Mouse (Mus musculus) heart, postnatal 4 days (tissue): ENCODE measurements around the gene Alyref. TPM values are rescaled to one million over a fixed set of nuclear protein-coding genes. Genes with fewer than 3 reads are reported as not detected.

Source experiments
- microRNA-seq, 2 experiments: library from miRNA; unstranded; fragments of <30 nt; microRNA quantifications; one replicate each; pipeline ENCODE4 v1.2.0; 2021 to 2022
- total RNA-seq, 2 experiments: library from RNA; stranded (reverse); gene quantifications; 2 replicates each; pipeline ENCODE4 v1.2.3; 2021

The Alyref gene
- total RNA-seq, 2 experiments from 2014 or later = 134 TPM

Small RNA genes within 50 kb of the gene (microRNA-seq; reads per million reads assigned to microRNA genes)
- 0.20 to 0.69 reads per million in 2 experiments for gene Mir6936

Other genes with a start within 250 kb of the Alyref start
- gene Actg1, start 249.8 kb downstream of the Alyref start, total RNA-seq = 1,000 to 10,000 TPM in 1 of 2 experiments, 100 to 1,000 TPM in 1; 930 to 1,002 TPM
- gene Fscn2, start 236.8 kb downstream of the Alyref start, total RNA-seq = under 1 TPM in 1 of 2 experiments, not detected in 1; 0.34 TPM
- gene Faap100, start 219.6 kb downstream of the Alyref start, total RNA-seq = 10 to 100 TPM; 31.4 to 34.4 TPM
- 10 to 100 TPM; 63.3 to 63.8 TPM for gene Nploc4, start 160.7 kb downstream of the Alyref start, total RNA-seq
- 1 to 10 TPM; 3.0 to 4.0 TPM for gene Tspan10, start 155.7 kb downstream of the Alyref start, total RNA-seq
- gene Pde6g, start 144.9 kb downstream of the Alyref start, total RNA-seq = under 1 TPM; 0.18 to 0.55 TPM
- gene Oxld1, start 140.3 kb downstream of the Alyref start, total RNA-seq = 10 to 100 TPM; 25.1 to 26.1 TPM
- gene Ccdc137, start 140.2 kb downstream of the Alyref start, total RNA-seq = 10 to 100 TPM in 1 of 2 experiments, 1 to 10 TPM in 1; 8.7 to 10.3 TPM
- gene Arl16, start 130.8 kb downstream of the Alyref start, total RNA-seq = 10 to 100 TPM; 13.7 to 17.0 TPM
- 100 to 1,000 TPM; 229 to 250 TPM for gene Mrpl12, start 113.8 kb downstream of the Alyref start, total RNA-seq
- gene Slc25a10, start 106.5 kb downstream of the Alyref start, total RNA-seq = 10 to 100 TPM; 43.7 to 45.7 TPM
- 1 to 10 TPM; 1.7 to 1.8 TPM for gene Gcgr, start 67.7 kb downstream of the Alyref start, total RNA-seq
- 10 to 100 TPM; 76.5 to 82.6 TPM for gene Mcrip1, start 48.6 kb downstream of the Alyref start, total RNA-seq
- gene Ppp1r27, start 47.2 kb downstream of the Alyref start, total RNA-seq = under 1 TPM in 1 of 2 experiments, not detected in 1; 0.83 TPM
- 100 to 1,000 TPM; 353 to 365 TPM for gene P4hb, start 25.1 kb downstream of the Alyref start, total RNA-seq
- gene Arhgdia, start 16.7 kb downstream of the Alyref start, total RNA-seq = 100 to 1,000 TPM; 296 to 308 TPM
- 100 to 1,000 TPM; 117 to 118 TPM for gene Anapc11, start 56 bp upstream of the Alyref start, total RNA-seq
- 1 to 10 TPM; 2.4 to 2.5 TPM for gene Npb, start 10.1 kb upstream of the Alyref start, total RNA-seq
- 10 to 100 TPM; 56.8 to 58.1 TPM for gene Pcyt2, start 19.6 kb upstream of the Alyref start, total RNA-seq
- gene Sirt7, start 26.9 kb upstream of the Alyref start, total RNA-seq = 10 to 100 TPM; 10.2 to 11.7 TPM
- gene Mafg, start 35.2 kb upstream of the Alyref start, total RNA-seq = 10 to 100 TPM; 23.4 to 25.8 TPM
- 1 to 10 TPM; 7.9 to 8.0 TPM for gene Pycr1, start 45.4 kb upstream of the Alyref start, total RNA-seq
- gene Myadml2, start 49.8 kb upstream of the Alyref start, total RNA-seq = 10 to 100 TPM; 26.3 to 28.1 TPM
- gene Notum, start 62.8 kb upstream of the Alyref start, total RNA-seq = under 1 TPM; 0.16 to 0.26 TPM
- gene Aspscr1, start 74.6 kb upstream of the Alyref start, total RNA-seq = 10 to 100 TPM; 62.7 to 64.0 TPM
- 10 to 100 TPM; 39.5 to 41.8 TPM for gene Cenpx, start 115.4 kb upstream of the Alyref start, total RNA-seq
- gene Lrrc45, start 115.6 kb upstream of the Alyref start, total RNA-seq = 10 to 100 TPM; 11.0 to 11.3 TPM
- 1 to 10 TPM; 1.5 to 1.8 TPM for gene Rac3, start 123.1 kb upstream of the Alyref start, total RNA-seq
- 1 to 10 TPM; 3.6 to 4.5 TPM for gene Dcxr, start 128.9 kb upstream of the Alyref start, total RNA-seq
- 1 to 10 TPM; 3.0 to 3.9 TPM for gene Cbr2, start 133.7 kb upstream of the Alyref start, total RNA-seq
- 10 to 100 TPM; 37.1 to 47.2 TPM for gene Hmga1b, start 164.4 kb upstream of the Alyref start, total RNA-seq
- 10 to 100 TPM; 13.2 to 13.3 TPM for gene Rfng, start 185.8 kb upstream of the Alyref start, total RNA-seq
- gene Gps1, start 185.9 kb upstream of the Alyref start, total RNA-seq = 10 to 100 TPM; 73.0 to 78.0 TPM
- gene Dus1l, start 198.0 kb upstream of the Alyref start, total RNA-seq = 10 to 100 TPM; 34.0 to 37.5 TPM
- gene Fasn, start 226.2 kb upstream of the Alyref start, total RNA-seq = 10 to 100 TPM; 59.3 to 63.9 TPM